Mouse (Mus musculus) neural tube, embryonic 14.5 days (tissue): ENCODE measurements at regions not wholly inside any gene's neighbourhood (a gene's known extent, or its start where the extent isn't known, plus 50 kb on each side); places are given as distances from the start of the nearest gene placed in this dataset.

Experiments used
- ATAC-seq: fragments of 200-750 bp; cut with Nextera tagmentation; 2 replicates; pipeline ENCODE4 v1.8.0; 2017; ENCODE audit warnings: low read depth, mild to moderate bottlenecking, moderate TSS enrichment, moderate library complexity
- H3K27ac ChIP-seq: fragments of 300-500 bp; sonication (generic); 2 replicates; pipeline ENCODE4 v1.5.1; 2014; ENCODE audit warnings: low read depth, mild to moderate bottlenecking, control low read depth, low read length, moderate library complexity, mixed read lengths
- H3K27me3 ChIP-seq: fragments of 300-500 bp; sonication (generic); 2 replicates; pipeline ENCODE4 v1.6.1; 2014; ENCODE audit warnings: low read length; ENCODE audit not compliant: control insufficient read depth, insufficient read depth
- H3K36me3 ChIP-seq: fragments of 300-500 bp; sonication (generic); 2 replicates; pipeline ENCODE4 v1.6.1; 2014; ENCODE audit warnings: low read length, mixed read lengths; ENCODE audit not compliant: control insufficient read depth, insufficient read depth
- H3K4me1 ChIP-seq: fragments of 300-500 bp; sonication (generic); 2 replicates; pipeline ENCODE4 v1.6.1; 2014; ENCODE audit warnings: low read length; ENCODE audit not compliant: control insufficient read depth, insufficient read depth
- H3K4me2 ChIP-seq: fragments of 300-500 bp; sonication (generic); 2 replicates; pipeline ENCODE4 v1.6.1; 2014; ENCODE audit warnings: mild to moderate bottlenecking, low read depth, low read length, control low read depth
- H3K4me3 ChIP-seq: fragments of 300-500 bp; sonication (generic); 2 replicates; pipeline ENCODE4 v1.5.1; 2014; ENCODE audit warnings: low read depth, low read length, control low read depth, mixed read lengths
- H3K9ac ChIP-seq: fragments of 300-500 bp; sonication (generic); replicated peaks from 2 replicates; pipeline ENCODE4 v1.6.1; 2014; ENCODE audit warnings: low read depth, mild to moderate bottlenecking, control low read depth, low read length, mixed read lengths
- H3K9me3 ChIP-seq: fragments of 300-500 bp; sonication (generic); 2 replicates; pipeline ENCODE4 v1.6.1; 2016; ENCODE audit warnings: low read length; ENCODE audit not compliant: control insufficient read depth
- WGBS: fragments of 180-500 bp; shearing (Covaris S2); extraction: QIAGEN DNeasy Blood & Tissue Kit; methylation state at CpG from one replicate; pipeline ENCODE4 v1.1.7; 2014; 5-methylcytosine and 5-hydroxymethylcytosine counted together

GRCm38 (mm10) chr4:45610937-45611336, 78.7 kb upstream of the Shb start:
- H3K9me3 ChIP-seq, result no peaks in the 10 kb centered on the region
- no peaks in the 10 kb centered on the region for H3K27me3 ChIP-seq
- H3K27ac ChIP-seq, result no peak overlapping the region
- no peak overlapping the region for H3K4me3 ChIP-seq
- no peaks in the 10 kb centered on the region for H3K36me3 ChIP-seq
- no peak overlapping the region for H3K9ac ChIP-seq
- WGBS, result 93% methylated on average over 5 of the region's 5 CpGs
- no peak for ATAC-seq
- H3K4me2 ChIP-seq, result no peak overlapping the region
- no peaks in the 10 kb centered on the region; the same call in 1 of the 2 replicates for H3K4me1 ChIP-seq

GRCm38 (mm10) chr4:45606578-45606977, 74.3 kb upstream of the Shb start:
- Histone ChIP-seq H3K9ac (no peak overlapping the region), H3K4me2 (no peak overlapping the region), H3K27me3 (no peaks in the 10 kb centered on the region), H3K9me3 (no peaks in the 10 kb centered on the region), H3K4me1 (no peaks in the 10 kb centered on the region; the same call in 1 of the 2 replicates), H3K4me3 (no peak overlapping the region), H3K27ac (no peak overlapping the region), H3K36me3 (no peaks in the 10 kb centered on the region)
- 43% methylated on average over 7 of the region's 7 CpGs for WGBS
- ATAC-seq, result no peak

DNA sequence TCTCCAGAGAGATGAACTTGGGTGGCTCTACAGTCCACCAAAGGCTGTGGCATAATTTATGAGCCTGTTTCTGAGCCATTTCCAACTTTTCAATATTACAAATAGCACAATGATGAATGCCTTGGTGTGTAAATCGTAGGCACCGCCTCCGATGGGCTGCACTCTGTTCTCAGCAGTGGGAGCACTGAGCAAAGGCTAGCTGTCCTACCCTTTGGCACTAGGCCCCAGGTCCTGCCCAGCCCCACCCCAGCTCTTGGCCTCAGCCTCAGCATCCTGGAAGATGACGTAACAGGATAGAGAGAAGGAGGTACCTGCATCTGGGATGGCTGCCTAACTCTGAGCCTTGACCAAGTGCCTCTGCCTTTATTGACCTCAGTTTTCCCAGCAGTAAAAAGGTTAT, 73.4 kb upstream of the Shb start:
- Histone ChIP-seq H3K9ac (no peak overlapping the region), H3K9me3 (no peaks in the 10 kb centered on the region), H3K27me3 (no peaks in the 10 kb centered on the region), H3K27ac (no peak overlapping the region), H3K4me2 (no peak overlapping the region), H3K4me1 (peaks cover 2% of the 10 kb centered on the region; the same call in 1 of the 2 replicates), H3K4me3 (no peak overlapping the region), H3K36me3 (no peaks in the 10 kb centered on the region)
- 66% methylated on average over 4 of the region's 4 CpGs for WGBS
- no peak for ATAC-seq

- WGBS, result 64% methylated on average over 5 of the region's 5 CpGs
- no peaks in the 10 kb centered on the region for H3K36me3 ChIP-seq
- peaks cover 5% of the 10 kb centered on the region; the same call in 1 of the 2 replicates for H3K4me1 ChIP-seq
- no peak overlapping the region for H3K9ac ChIP-seq
- no peaks in the 10 kb centered on the region for H3K9me3 ChIP-seq
- H3K27ac ChIP-seq, result no peak overlapping the region
- no peak overlapping the region for H3K4me2 ChIP-seq
- ATAC-seq, result no peak
- H3K4me3 ChIP-seq, result no peak overlapping the region
- H3K27me3 ChIP-seq, result no peaks in the 10 kb centered on the region
These were observed 72.1 kb upstream of the Shb start for GRCm38 (mm10) chr4:45604271-45604800.

DNA sequence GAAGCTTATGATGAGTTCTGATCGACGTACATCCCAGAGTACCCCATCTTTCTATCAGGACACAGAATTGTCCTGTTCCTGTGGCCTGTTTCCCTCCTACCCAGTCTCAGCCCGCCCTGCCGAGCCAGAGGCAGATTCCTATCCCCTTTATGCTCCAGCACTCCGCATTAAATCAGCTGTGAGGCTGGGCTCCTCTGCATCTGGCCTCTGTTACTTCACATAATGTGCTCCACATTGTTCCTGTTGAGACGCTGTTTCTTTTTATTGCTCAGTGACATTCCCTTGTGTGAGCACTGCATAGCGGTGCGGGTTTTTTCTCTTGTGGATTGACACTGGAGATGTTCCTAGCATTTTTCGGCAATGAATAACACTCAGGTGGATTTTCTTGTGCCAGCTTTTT, 68.2 kb upstream of the Shb start:
- H3K9me3 ChIP-seq, result no peaks in the 10 kb centered on the region
- WGBS, result 15% methylated on average over 9 of the region's 9 CpGs
- H3K4me1 ChIP-seq, result 0 out of 2 replicates have a peak, but pooled peaks cover 5% of the 10 kb centered on the region
- H3K27ac ChIP-seq, result no peak overlapping the region; the same call in 1 of the 2 replicates
- H3K4me2 ChIP-seq, result no peak overlapping the region
- H3K9ac ChIP-seq, result no peak overlapping the region
- no peaks in the 10 kb centered on the region for H3K36me3 ChIP-seq
- H3K27me3 ChIP-seq, result no peaks in the 10 kb centered on the region
- no peak overlapping the region for H3K4me3 ChIP-seq
- ATAC-seq, result peak; percentile 49; the same call in 1 of the 2 replicates

- H3K4me3 ChIP-seq, result no peak overlapping the region
- no peak overlapping the region for H3K9ac ChIP-seq
- WGBS, result 90% methylated on average over 3 of the region's 3 CpGs
- no peaks in the 10 kb centered on the region for H3K9me3 ChIP-seq
- H3K4me1 ChIP-seq, result 0 out of 2 replicates have a peak, but pooled peaks cover 2% of the 10 kb centered on the region
- H3K36me3 ChIP-seq, result no peaks in the 10 kb centered on the region
- no peak overlapping the region for H3K4me2 ChIP-seq
- no peak for ATAC-seq
- H3K27ac ChIP-seq, result no peak overlapping the region
- H3K27me3 ChIP-seq, result no peaks in the 10 kb centered on the region
These were observed 61.2 kb upstream of the Shb start for GRCm38 (mm10) chr4:45593435-45593991.

DNA sequence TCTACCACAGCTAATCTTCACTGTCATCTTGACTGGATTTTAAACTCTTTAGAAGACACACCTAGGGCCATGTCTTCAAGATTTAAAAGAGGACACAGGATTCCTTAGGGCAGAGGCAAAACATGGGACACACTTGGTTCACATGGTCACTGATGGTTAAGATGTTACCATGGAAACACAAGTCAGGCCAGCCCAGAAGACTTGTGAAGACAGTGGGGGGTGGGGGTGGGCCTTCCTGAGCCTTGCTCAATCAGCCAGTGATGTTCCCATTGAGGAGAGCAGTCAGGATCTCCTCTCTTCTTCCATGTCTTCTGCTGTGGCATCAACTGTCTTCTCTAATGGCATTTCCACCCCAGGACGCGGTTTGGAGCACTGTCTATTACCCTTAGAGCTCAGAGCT, 60.5 kb upstream of the Shb start:
- Histone ChIP-seq H3K27ac (no peak overlapping the region), H3K4me3 (no peak overlapping the region), H3K4me2 (no peak overlapping the region), H3K9ac (no peak overlapping the region), H3K9me3 (no peaks in the 10 kb centered on the region), H3K36me3 (no peaks in the 10 kb centered on the region), H3K27me3 (no peaks in the 10 kb centered on the region), H3K4me1 (0 out of 2 replicates have a peak, but pooled peaks cover 2% of the 10 kb centered on the region)
- ATAC-seq, result no peak
- 55% methylated on average over 2 of the region's 2 CpGs for WGBS

DNA sequence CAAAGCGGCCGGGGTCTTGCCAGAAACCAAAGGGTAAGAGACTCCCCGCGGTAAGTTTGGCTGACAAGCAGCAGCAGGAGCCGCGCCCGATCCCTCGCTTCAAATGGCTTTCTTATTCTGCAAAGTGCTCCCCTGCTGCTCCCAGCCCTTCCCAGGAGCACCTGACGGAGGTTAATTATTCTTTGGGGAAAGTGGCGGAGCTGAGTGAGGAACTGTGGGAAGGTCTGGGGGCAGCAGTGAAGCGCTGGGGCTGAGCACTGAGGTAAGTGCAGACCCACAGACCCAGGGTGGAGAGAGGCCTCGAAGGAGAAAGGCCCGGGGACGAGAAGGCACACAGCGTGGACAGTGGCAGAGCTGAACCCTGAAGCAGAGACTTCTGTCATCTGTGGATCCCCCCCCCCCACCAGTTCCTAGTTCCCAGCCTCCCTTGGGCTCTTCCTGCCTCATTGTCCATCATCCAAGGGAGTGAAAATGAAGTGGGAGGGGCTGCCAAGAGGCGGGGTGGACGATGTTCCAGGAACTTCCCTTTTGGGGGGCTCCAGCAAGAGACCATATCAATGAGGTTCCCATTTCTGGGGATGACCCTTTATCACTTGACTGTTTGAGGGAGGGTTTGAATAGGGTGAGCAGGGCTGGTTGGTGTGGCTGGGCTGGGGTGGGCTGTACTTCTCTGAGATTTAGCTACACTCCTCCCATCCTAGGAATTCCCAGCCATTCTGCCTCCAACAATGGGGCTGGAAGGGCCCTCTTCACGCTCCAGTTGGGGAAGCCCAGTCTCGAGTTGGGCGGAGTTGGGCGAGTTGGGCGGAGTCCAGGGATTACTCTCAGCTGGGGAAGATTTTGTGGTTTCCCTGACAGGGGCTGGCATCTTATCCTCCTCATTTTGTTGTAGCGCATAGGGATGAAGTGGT, 59.4 kb upstream of the Shb start:
- WGBS, result 5% methylated on average over 23 of the region's 23 CpGs
- Histone ChIP-seq H3K4me1 (0 out of 2 replicates have a peak, but pooled peaks cover 2% of the 10 kb centered on the region), H3K36me3 (no peaks in the 10 kb centered on the region), H3K9ac (0 out of 2 replicates have a peak overlapping the region, but pooled peaks have one; percentile 28), H3K27me3 (no peaks in the 10 kb centered on the region), H3K4me2 (peak overlapping the region; percentile 39), H3K27ac (no peak overlapping the region), H3K9me3 (no peaks in the 10 kb centered on the region), H3K4me3 (no peak overlapping the region)
- ATAC-seq, result no peak

DNA sequence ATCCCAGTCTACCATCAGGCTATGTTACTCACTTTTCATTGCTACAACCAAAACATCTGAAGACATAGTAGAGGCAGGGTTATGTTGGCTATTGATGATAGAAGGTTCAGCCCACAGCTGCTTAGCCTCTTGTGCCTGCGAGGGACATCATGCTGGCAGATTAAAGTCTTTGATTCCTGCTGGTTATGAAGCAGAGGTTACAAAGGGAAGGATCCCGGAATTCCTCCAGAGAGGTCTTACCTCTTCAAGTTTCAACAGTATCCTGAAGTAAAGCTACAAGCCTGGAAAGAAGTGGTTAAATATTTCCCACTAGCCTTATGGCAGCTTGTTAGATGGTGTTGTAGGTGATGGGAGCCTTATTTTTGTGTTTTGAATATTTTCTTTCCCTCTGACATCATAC, 58.6 kb upstream of the Shb start:
- Histone ChIP-seq H3K4me2 (no peak overlapping the region), H3K27ac (no peak overlapping the region), H3K36me3 (no peaks in the 10 kb centered on the region), H3K27me3 (no peaks in the 10 kb centered on the region), H3K9ac (no peak overlapping the region), H3K4me1 (0 out of 2 replicates have a peak, but pooled peaks cover 2% of the 10 kb centered on the region), H3K9me3 (no peaks in the 10 kb centered on the region), H3K4me3 (no peak overlapping the region)
- ATAC-seq, result no peak
- 17% methylated on average over 2 of the region's 2 CpGs for WGBS
